Mouse (Mus musculus): ENCODE data around the gene Tpx2. TPM values are rescaled to one million over a fixed set of nuclear protein-coding genes. Genes with fewer than 3 reads are reported as not detected.

Gene Tpx2
- polyA plus RNA-seq, 1 experiment = 26.3 TPM

- Histone ChIP-seq H3K27me3 (ENCODE audit: control insufficient read depth, insufficient read depth, insufficient read length) (no peaks in the 10 kb centered on the region), H3ac (ENCODE audit: control insufficient read depth, insufficient read length) (no peak overlapping the region)
Observed at GRCm38 (mm10) chr2:152913471-152913870, 65.7 kb downstream of the Tpx2 start.

GRCm38 (mm10) chr2:152914310-152915120 lies 66.8 kb downstream of the Tpx2 start:
- no peak for TF ChIP-seq CEBPB (IDR thresholded peaks at IDR 0.05; ENCODE audit: insufficient read depth, poor library complexity, severe bottlenecking)
- TF ChIP-seq USF1 (IDR thresholded peaks at IDR 0.05; ENCODE audit: low read depth) = no peak
- TF ChIP-seq REST (IDR thresholded peaks at IDR 0.05; ENCODE audit: insufficient read depth, insufficient read length) = no peak
- peak in 1 of 3 experiments; percentile 9 for TF ChIP-seq MYOG (IDR thresholded peaks at IDR 0.05; ENCODE audit: control insufficient read depth in 1 of 3, insufficient read depth in 1 of 3, insufficient read length in 2 of 3, low read depth in 2 of 3)
- TF ChIP-seq MYOD1 (IDR thresholded peaks at IDR 0.05; ENCODE audit: control insufficient read depth in 1 of 3, insufficient read length in 2 of 3, low read depth in 2 of 3) = no peak
- no peak for TF ChIP-seq TCF3 (IDR thresholded peaks at IDR 0.05; ENCODE audit: insufficient read length, low read depth)
- TF ChIP-seq MAX (IDR thresholded peaks at IDR 0.05; ENCODE audit: low read depth) = no peak
- TF ChIP-seq POLR2A (IDR thresholded peaks at IDR 0.05; ENCODE audit: insufficient read length, low read depth) = no peak
- Histone ChIP-seq H3K27me3 (ENCODE audit: control insufficient read depth, insufficient read depth, insufficient read length) (no peaks in the 10 kb centered on the region), H3K4me3 (no peak overlapping the region)

More at GRCm38 (mm10) chr2:152913471-152913870, 65.7 kb downstream of the Tpx2 start:
- Histone ChIP-seq H3K4me3 (no peak overlapping the region), H3K4me2 (ENCODE audit: low read depth) (peak overlapping the region; percentile 88), H3K79me2 (ENCODE audit: control insufficient read depth, insufficient read depth) (no peaks in the 10 kb centered on the region), H3K36me3 (ENCODE audit: control insufficient read depth, insufficient read depth) (no peaks in the 10 kb centered on the region)
- no peak for TF ChIP-seq POLR2AphosphoS2 (IDR thresholded peaks at IDR 0.05; ENCODE audit: insufficient read length, low read depth)
- no peak for TF ChIP-seq REST (IDR thresholded peaks at IDR 0.05; ENCODE audit: insufficient read depth, insufficient read length)
- TF ChIP-seq TCF12 (IDR thresholded peaks at IDR 0.05; ENCODE audit: insufficient read depth, poor library complexity, severe bottlenecking) = no peak
- TF ChIP-seq MAX (IDR thresholded peaks at IDR 0.05; ENCODE audit: low read depth) = no peak
- TF ChIP-seq E2F4 (IDR thresholded peaks at IDR 0.05; ENCODE audit: insufficient read depth) = no peak
- no peak for TF ChIP-seq POLR2A (IDR thresholded peaks at IDR 0.05; ENCODE audit: insufficient read length, low read depth)
- no peak for TF ChIP-seq SRF (IDR thresholded peaks at IDR 0.05; ENCODE audit: control insufficient read depth, insufficient read length, low read depth)
- no peak for TF ChIP-seq MYOD1 (IDR thresholded peaks at IDR 0.05; ENCODE audit: control insufficient read depth in 1 of 3, insufficient read length in 2 of 3, low read depth in 2 of 3)
- TF ChIP-seq USF1 (IDR thresholded peaks at IDR 0.05; ENCODE audit: low read depth) = no peak
- no peak for TF ChIP-seq TCF3 (IDR thresholded peaks at IDR 0.05; ENCODE audit: insufficient read length, low read depth)
- TF ChIP-seq CEBPB (IDR thresholded peaks at IDR 0.05; ENCODE audit: insufficient read depth, poor library complexity, severe bottlenecking) = no peak

DNA sequence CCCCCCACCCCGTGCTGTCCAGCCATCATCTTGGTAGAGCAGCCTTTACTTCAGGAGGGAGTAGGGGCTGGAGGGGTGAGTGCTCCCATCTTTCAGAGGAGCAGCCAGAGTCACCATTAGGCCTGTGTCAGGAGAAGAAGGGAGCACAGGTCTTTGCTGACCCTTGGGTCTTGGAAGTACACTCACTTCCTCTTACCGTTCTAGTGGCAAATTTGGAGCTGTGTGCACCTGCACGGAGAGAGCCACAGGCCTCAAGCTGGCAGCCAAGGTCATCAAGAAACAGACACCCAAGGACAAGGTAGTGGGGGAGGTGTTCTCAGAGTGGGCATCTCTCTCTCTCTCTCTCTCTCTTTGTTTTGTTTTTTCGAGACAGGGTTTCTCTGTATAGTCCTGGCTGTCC lies 67.7 kb downstream of the Tpx2 start:
- no peaks in the 10 kb centered on the region for H3K27me3 ChIP-seq (ENCODE audit: control insufficient read depth, insufficient read depth, insufficient read length)

More at GRCm38 (mm10) chr2:152914310-152915120, 66.8 kb downstream of the Tpx2 start:
- H3K4me2 ChIP-seq (ENCODE audit: low read depth) = peak overlapping the region; percentile 88
- no peaks in the 10 kb centered on the region for H3K79me2 ChIP-seq (ENCODE audit: control insufficient read depth, insufficient read depth)
- H3ac ChIP-seq (ENCODE audit: control insufficient read depth, insufficient read length) = no peak overlapping the region
- H3K36me3 ChIP-seq (ENCODE audit: control insufficient read depth, insufficient read depth) = no peaks in the 10 kb centered on the region

DNA sequence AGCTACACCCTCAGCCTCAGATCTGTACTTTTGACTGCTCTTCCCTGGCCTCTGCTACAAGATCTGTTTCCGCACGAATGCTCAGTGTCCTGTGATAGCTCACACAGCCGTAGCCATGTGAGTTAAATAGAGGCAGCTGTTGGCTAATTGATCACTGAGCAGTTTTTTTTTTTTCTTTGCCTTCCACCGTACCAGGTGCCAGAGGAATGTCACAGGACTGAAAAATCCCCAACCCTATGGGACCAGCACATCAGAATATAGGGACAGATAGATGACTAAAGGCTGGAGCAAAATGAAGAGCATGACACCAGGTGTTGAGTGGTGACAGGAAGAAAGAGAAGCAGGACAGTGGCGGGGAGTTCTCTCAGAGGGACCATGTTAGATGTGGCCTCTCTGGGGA lies 68.3 kb downstream of the Tpx2 start:
- no peak overlapping the region for H3K4me3 ChIP-seq
- no peak overlapping the region for H3K4me2 ChIP-seq (ENCODE audit: low read depth)
- no peaks in the 10 kb centered on the region for H3K79me2 ChIP-seq (ENCODE audit: control insufficient read depth, insufficient read depth)
- TF ChIP-seq SRF (IDR thresholded peaks at IDR 0.05; ENCODE audit: control insufficient read depth, insufficient read length, low read depth) (no peak), USF1 (IDR thresholded peaks at IDR 0.05; ENCODE audit: low read depth) (no peak), E2F4 (IDR thresholded peaks at IDR 0.05; ENCODE audit: insufficient read depth) (no peak), MYOD1 (IDR thresholded peaks at IDR 0.05; ENCODE audit: control insufficient read depth in 1 of 3, insufficient read length in 2 of 3, low read depth in 2 of 3) (no peak)
- H3ac ChIP-seq (ENCODE audit: control insufficient read depth, insufficient read length) = no peak overlapping the region
- no peaks in the 10 kb centered on the region for H3K36me3 ChIP-seq (ENCODE audit: control insufficient read depth, insufficient read depth)
- no peaks in the 10 kb centered on the region for H3K27me3 ChIP-seq (ENCODE audit: control insufficient read depth, insufficient read depth, insufficient read length)

More for the DNA sequence above, 67.7 kb downstream of the Tpx2 start:
- TF ChIP-seq E2F4 (IDR thresholded peaks at IDR 0.05; ENCODE audit: insufficient read depth) (no peak), MYOD1 (IDR thresholded peaks at IDR 0.05; ENCODE audit: control insufficient read depth in 1 of 3, insufficient read length in 2 of 3, low read depth in 2 of 3) (no peak), TCF12 (IDR thresholded peaks at IDR 0.05; ENCODE audit: insufficient read depth, poor library complexity, severe bottlenecking) (no peak), CEBPB (IDR thresholded peaks at IDR 0.05; ENCODE audit: insufficient read depth, poor library complexity, severe bottlenecking) (no peak), USF1 (IDR thresholded peaks at IDR 0.05; ENCODE audit: low read depth) (no peak), TCF3 (IDR thresholded peaks at IDR 0.05; ENCODE audit: insufficient read length, low read depth) (no peak), MYOG (IDR thresholded peaks at IDR 0.05; ENCODE audit: control insufficient read depth in 1 of 3, insufficient read depth in 1 of 3, insufficient read length in 2 of 3, low read depth in 2 of 3) (no peak), POLR2AphosphoS2 (IDR thresholded peaks at IDR 0.05; ENCODE audit: insufficient read length, low read depth) (no peak), MAX (IDR thresholded peaks at IDR 0.05; ENCODE audit: low read depth) (no peak), REST (IDR thresholded peaks at IDR 0.05; ENCODE audit: insufficient read depth, insufficient read length) (no peak), POLR2A (IDR thresholded peaks at IDR 0.05; ENCODE audit: insufficient read length, low read depth) (no peak), SRF (IDR thresholded peaks at IDR 0.05; ENCODE audit: control insufficient read depth, insufficient read length, low read depth) (no peak)
- Histone ChIP-seq H3K4me3 (no peak overlapping the region), H3ac (ENCODE audit: control insufficient read depth, insufficient read length) (no peak overlapping the region), H3K36me3 (ENCODE audit: control insufficient read depth, insufficient read depth) (no peaks in the 10 kb centered on the region), H3K79me2 (ENCODE audit: control insufficient read depth, insufficient read depth) (no peaks in the 10 kb centered on the region), H3K4me2 (ENCODE audit: low read depth) (no peak overlapping the region)

Data from myocyte (in vitro differentiated cells).